Mouse (Mus musculus) CD4-positive, CD25-positive, alpha-beta regulatory T cell, adult 2 months (primary cell): ENCODE results near the gene Pnp2.
"Not testable (repeated sequence)": the region's sequence is repeated elsewhere in the genome, so short reads cannot be mapped to it uniquely, and the experiment has no call there.

ENCODE experiments used
- DNase-seq: peaks from one replicate; pipeline ENCODE4 v3.0.0-alpha.2; 2012; ENCODE audit warnings: low read depth, low spot score

Pnp2 gene

DNA sequence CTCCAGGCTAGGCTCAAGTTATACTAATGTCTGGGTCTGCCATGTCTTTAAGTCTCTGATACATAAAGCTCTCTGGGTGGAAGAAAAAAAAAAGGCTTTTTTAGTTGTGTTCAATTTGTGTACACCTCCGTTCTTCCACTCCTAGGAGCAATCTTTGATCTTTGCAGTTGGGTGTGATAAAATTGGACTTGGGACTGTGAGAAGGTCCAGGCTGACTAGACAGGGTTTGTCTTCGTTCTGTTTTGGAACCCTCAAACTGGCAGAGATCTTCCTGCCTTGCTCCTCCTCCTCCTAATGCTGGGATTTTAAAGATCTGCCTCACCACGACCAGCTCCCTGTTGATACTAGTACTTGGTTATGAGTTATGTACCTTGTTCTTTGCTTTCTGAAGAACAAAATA, 1.4 kb downstream of the Pnp2 start:
- not testable (repeated sequence) for DNase-seq

DNA sequence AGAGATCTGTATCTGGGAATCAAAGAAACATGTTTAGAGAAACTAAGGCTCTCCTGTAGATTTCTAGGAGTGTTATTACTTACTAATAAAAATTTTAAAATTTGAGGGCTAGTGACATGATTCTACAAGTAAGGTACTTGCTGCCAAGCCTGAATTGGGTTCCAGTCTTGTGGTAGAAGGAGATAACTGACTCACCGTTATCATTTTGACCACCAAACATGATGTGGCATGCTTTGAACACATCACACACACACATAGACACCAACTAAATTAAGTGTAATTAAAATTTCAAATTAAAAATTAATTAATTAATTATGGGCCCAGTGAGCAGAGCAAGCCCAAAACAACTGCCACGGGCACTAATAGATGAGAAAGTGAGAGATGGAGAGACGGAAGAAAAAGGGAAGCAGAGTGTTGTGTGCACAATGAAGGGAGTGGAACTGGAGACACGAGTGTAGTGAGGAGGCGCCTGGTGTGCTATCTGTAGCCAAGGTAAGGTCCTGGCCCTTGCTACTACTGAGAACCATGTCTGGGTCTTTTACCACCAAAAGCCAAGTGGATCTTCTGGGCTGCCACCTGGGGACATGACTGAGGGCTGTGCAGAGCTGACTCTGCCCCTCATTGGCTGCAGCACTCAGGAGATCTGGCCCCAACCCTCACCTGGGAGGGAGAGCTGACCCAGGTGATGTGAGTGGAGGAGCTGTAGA, 2.6 kb downstream of the Pnp2 start:
- not testable (repeated sequence) for DNase-seq

DNA sequence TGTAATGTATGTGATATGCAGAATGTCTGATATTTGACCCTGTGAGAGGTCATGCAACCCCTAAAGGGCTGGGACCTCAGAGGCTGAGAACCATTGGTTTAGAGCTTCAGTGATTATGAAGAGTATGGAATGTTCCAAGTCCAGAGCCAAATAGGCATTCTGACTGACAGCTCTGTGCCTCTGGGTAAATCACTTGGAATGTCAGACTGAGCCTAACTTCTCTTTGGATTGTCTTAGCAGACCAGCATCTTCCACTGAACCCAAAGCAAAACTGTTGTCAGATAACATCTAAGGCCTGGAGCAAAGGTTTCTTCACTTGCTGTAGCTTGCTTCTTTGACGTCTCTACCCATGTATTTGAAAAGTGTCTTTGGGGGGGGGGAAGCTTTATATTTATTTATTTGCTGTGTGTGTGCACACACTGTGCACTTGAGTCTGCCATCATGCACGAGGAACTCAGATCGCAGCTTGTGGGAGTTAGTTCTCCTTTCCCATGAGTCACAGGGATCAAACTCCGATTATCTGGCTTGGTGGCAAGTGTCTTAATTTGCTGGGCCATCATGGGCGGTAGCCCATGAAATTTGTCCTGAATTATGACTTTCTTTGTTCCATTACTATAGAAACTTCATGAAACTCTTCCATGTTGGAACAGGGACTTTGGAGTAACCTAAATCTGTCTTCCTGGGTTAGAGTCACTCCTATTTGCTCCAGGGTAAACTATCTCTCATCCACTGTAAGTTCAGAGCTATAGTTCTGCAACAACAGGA, 12.6 kb downstream of the Pnp2 start:
- DNase-seq: no peak

DNA sequence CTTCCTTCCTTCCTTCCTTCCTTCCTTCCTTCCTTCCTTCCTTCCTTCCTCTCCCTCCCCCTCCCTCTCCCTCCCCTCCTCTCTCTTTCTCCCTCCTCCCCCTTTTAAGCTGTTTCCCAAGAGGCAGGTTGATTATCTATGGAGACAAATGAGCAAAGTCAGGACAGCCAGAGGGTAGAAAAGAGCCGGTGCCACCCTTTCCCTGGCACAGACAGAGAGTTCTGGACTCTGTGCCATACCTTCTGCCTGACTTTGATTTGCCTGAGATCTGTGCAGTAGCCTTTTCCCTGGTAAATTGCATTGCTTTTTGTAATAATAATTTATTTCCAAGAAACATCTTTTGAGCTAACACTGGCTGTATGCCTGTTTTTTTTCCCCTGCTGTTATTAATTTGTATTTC, 13.2 kb downstream of the Pnp2 start:
- DNase-seq: no peak

DNA sequence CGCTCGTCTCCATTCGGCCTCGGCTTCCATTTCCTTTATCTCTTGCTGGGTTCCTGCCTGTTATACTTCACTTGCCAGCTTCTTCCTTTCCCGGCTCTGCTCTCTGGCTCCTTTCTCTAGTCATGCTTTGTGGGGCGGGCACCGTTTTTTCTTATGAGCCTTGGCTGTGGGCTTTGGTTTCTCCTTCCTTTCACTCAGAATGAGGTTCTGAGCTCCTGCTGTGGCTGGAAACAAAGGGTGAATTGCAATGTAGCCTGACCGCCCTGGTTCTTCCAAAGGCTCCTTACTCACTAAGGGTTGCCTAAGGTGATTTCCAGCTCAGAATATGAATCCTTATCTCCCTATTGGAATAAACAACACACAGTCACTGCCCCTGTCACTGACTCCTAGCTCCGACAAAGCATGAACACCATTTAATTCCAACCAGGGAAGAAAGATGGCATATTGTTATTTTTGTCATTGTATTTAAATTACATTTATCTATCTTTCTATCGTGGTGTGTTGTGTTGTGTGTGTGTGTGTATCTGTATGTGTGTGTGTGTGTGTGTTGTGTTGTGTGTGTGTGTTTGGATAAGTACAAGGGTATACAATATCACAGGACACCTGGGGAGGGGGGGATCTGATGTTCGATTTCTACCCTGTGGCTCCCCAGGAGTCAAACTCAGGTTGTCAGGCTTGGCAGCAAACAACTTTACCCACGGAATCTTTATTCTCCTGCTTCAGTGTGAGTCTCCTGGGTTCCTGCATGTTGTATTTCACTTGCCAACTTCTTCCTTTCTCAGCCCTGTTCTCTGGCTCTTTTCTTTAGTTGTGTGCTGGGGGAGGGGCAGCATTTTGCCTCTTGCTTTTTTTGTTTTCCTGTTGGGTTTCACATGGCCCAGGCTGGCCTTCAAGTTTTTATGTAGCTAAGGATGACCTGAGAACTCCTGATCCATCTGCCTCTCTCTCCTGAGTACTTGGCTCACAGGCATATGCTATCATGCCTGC, 14.1 kb downstream of the Pnp2 start:
- no peak for DNase-seq

DNA sequence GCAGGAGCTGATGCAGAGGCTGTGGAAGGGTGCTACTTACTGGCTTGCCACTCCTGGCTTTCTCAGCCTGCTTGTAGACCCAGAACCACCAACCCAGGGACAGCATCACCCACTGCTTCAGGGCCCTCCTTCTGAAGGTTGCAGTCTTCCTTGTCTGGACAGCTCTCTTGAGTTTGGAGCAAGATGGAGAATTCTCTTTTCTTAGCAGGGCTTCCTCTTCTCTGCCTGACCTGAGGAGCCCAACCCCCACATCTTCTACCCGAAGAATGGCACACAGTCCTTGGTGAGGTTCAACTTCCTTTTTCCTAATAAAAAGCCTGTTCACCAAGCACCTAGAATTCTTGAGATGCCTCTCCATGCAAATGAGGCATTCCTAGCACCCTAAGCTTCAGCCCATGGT, 15.0 kb downstream of the Pnp2 start:
- DNase-seq: no peak

DNA sequence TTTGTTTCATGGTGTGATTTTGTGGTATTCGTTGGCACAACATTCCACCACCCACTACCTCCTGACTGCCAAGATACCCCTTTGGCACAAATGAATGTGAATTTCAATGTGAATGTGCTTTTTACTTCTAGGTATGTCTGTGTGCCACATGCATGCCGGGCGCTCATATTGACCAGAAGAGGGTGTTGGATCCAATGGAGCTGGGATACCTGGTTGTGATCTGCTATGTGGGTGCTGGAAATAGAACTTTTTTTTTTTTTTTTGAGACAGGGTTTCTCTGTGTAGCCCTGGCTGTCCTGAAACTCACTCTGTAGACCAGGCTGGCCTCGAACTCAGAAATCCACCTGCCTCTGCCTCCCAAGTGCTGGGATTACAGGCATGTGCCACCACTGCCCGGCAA, 17.3 kb downstream of the Pnp2 start:
- DNase-seq: not testable (repeated sequence)

DNA sequence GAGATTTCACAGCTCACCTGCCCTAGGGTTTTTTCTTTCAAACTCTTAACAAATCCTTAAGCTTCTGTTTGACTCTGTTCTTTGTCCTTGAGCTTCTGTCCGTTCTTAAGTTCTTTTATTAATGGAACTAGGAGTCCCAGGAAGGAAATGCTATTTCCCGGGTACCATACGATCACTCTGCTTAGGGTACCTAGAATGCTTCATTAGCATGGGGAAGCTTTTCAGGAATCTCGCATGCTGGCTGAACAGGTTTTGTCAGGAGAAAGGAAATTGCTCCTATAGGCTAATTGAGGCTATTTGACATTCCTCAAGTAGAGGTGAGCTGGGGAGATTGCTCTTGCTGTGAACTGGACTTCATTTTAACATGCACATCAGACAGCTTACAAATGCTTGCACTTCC, 17.9 kb downstream of the Pnp2 start:
- no peak for DNase-seq

DNA sequence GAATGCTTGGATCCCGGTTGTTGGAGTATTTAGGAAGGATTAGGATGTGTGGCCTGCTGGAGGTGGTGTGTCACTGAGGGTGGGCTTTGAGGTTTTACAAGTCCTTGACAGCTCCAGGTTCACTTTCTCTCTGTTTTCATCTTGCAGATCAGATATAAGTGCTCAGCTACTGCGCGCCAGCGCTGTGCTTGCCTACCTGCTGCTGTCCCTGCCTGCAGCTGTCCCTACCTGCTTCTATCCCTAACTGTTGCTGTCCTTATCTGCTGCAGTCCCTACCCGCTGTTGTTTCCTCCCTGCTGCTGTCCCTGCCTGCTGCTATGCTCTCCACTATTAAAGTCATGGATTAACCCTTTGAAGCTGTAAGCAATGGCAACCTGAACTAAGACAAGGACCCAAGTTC, 19.2 kb downstream of the Pnp2 start:
- DNase-seq: no peak

DNA sequence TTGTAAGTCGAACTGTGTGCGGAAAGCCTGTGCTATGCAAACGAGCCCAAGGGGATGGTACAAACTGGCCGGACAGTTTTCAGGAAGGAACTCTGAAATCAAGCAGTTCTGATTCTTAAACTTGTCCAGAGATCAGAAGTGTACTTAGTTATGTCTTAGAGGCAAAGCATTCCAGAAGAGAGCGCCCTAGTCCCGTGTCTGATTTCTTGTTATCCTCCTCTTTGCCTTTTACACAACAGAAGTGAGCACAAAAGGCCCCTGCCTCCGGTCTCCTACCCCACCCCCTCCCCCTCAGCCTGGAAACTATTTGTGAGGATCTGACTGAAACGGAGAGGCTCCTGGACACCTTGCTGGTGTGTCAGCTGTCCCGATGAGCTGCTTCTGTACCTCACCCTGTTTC, 20.9 kb downstream of the Pnp2 start:
- no peak for DNase-seq

DNA sequence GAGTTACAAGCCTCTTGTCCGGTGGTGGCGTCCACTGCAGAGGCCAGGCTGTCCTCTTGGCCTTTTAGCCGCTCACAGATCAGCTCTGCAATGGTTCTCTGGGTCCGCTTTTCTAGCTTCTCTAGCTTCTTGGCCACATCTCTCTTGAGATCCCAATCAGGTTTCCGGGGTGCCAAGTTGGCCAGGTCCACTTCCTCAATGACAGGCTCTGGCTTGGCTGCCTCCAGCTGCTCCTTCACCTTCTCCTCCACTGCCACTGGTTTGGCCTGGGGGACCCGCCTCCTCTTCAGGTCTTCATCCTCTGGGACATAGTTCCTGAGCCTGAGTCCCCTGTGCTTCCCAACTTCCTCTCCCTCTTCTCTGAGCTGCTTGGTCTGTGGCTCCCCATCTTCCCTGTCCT, 22.7 kb downstream of the Pnp2 start:
- not testable (repeated sequence) for DNase-seq

DNA sequence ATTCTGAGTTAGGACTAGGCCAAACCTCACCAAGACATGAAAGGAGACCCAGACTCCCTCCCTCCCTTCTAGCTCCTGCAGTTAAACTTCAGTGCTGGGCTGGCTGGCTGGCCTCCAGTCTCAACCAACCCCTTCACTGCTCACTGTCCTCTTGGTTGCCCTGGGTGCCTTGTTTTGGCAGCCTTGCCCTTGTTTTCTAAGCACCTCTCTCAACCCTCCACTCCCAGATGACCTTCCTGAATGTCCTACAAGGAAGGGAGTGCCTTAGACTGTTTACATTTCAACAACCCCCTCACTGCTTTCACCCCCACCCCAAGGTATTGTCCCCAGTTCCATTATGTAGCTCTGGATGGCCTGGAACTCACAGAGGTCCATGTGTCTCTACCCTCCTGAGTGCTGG, 23.8 kb downstream of the Pnp2 start:
- DNase-seq: no peak

DNA sequence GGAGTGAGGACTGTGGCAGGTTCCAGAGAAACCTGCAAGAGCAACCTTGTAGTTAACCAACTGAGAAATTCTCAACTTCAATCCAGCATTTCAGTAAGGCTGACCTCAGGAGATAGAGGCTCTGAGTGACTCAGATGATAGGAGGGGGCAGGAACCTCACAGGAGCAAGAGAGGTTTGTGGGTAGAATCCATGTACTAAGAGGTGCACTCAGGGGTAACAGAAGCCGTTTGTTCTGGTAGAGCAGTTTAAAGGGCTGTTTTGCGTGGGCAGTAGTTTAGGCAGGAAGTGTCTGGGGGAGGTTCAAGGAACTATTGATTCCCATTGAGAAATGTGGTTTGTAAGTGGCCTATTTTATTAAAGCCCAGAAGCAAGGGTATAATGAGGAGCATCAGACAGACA, 25.4 kb downstream of the Pnp2 start:
- DNase-seq: peak; percentile 51

DNA sequence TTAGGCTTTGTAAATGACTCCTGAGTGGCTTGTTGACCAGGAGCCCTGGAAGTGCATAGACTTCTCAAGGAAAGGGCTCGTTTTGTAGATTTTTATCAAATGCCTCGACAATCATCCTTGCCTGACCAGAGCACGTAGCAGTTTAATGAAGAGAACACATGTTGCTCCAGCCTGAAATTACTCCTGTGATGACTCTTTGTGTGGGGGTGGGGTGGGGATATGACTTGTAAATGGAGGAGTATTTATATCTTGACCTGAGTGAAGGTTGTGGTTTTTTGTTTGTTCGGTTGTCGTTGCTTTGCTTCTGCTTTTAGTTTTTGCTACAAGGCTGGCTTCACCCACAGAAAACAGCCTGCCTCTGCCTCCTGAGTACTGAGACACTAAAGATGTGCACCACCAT, 26.0 kb downstream of the Pnp2 start:
- DNase-seq: no peak

DNA sequence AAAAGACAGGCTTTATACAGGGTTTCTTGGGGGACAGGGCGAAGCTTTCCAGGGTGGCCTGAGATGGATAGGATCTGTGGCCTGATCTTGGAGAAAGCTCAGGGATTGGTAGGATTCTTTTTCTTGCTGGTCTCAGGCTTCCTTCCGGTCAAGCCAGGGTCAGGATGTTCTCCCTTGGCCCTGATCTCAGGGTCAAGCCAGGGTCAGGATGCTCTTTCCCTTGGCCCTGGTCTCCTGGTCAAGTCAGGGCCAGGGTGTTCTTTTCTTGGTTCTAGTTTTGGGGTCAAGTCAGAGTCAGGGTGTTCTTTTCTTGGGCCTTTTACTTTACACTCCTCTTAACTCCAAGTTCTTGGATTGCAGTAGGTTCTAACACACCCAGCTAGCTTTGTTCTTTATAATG, 31.9 kb downstream of the Pnp2 start:
- no peak for DNase-seq

DNA sequence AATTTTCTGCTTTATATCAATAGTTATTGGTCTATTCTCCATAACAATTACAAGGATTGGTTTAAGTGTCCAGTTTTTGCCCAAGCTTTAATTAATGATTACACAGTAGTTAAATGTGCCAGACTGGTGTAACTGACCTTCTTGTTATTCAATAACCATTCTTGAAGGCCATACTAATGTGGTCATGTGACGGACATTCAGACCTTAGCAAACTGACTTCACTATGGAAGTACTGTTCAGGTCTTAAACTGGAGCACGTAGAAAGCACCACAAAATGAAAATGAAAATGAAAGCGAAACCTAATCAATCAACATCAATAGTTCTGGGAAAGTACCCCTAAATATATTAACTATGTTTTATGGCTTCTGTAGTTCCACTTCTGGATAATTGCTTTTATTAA, 35.2 kb downstream of the Pnp2 start:
- DNase-seq: peak; percentile 58

DNA sequence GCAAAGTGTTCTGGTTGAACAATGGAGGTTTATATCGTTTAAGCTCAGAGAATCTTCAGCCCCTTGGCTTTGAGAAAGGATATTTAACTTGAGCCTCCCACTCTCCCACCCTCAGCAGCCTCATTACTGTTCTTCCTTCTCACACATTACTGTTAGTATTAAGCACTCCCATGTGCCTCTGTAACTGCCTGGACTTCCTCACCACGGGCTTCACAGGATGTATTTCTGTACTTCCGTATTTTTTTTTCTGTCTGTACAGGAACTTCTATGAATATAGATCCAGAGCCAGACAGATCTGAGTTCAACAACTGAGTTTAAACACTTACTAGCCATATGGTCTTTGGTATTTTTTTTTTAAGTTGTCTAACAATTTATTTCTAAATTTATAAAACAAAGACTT, 41.3 kb downstream of the Pnp2 start:
- no peak for DNase-seq

DNA sequence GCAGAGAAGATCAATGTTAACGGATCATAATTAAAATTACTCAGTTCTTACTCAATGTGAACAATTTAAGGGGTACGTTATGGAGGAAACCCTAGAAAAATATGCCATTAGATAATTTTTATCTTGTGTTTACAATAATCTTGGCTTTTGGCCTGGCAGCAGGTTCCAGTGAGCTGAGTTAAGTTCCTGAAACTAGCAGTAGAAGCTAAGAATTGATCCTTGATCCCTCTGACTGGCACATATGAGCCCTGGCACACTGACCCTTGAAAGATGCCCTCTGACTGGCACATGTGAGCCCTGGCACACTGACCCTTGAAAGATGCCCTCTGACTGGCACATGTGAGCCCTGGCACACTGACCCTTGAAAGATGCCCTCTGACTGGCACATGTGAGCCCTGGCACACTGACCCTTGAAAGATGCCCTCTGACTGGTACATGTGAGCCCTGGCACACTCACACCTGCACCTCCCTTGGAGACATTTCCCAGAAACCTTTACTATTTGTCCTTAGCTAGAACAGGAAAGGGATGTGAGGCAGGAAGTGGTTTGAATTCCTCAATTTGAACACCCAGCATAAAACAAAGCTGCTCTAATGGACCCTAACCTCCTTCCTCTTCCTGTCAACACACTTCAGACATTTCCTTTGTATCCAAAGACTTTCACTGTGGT, 42.3 kb downstream of the Pnp2 start:
- peak; percentile 15 for DNase-seq

DNA sequence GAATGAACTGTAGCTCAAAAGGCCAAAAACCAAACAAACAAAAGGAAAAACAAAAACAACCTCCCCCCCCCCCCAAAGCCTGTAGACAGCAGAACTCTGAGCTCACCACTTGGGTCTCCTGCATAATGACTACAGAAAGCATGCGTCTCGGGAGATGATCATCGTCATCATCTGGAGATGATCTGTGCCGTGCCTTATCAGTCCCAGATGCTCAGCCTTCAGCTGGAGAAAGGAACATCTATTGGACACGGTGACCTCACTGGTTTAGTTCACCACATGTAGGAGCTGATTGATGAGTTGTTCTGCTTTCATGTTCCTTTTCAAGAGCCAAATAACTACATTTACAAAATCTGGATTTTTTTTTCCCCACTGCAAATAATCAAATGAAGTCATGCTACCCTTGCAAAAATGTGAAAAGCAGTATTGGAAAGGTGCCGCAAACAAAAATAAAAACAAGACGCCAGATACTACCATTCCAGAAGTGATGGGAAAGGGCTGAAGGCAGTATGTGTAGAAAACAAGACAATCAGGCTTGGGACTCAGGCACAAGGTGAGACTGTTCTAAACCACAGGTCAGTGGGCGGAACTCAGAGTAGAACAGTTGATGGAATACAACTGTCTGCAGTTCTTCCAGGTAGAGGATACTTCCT, 51.5 kb downstream of the Pnp2 start, which contains the start of gene Rnase10:
TSS of gene Rnase10 (plus strand) at position 600 of the 650 bp plus-strand sequence.
- DNase-seq: no peak

DNA sequence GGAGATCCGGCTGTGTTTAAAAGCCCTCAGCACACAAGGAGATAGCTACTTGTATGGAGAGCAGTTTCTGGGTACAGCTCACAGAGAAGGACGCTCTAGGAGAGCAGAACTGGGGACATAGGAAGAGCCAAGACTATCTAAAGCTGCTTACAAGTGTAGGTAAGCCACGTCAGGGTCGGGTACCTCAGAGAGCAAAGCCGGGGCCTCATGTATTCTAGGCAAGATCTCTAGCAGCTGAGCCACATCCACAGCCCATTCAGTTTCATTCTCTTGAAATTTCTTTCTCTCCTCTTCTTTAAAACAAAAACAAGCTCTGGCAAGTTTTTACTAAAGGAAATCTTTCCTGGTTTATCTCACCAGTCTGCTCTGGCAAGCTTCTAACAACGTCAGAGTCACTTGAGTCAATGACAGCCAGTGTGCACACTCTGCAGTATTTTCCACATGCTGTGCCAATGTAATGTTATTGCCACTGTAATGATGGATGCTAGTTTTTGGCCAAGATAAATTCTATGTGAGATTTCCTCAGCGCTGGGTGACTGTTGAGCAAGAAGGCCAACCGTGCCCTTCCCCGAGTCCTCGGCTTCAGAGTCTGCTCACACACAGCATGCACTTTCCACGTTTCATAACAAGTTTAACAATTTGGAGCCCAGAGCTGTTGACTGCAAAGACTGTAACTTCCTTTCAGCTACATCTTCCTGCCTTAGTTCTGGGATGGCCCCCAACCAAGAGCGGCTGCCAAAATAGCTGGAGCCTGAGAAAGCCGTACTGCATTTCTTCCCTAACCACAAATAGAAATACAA, 52.3 kb downstream of the Pnp2 start:
- no peak for DNase-seq
